Mouse (Mus musculus) activated CD4-positive, CD25-positive, alpha-beta regulatory T cell, adult 4 months (primary cell): ENCODE results near the gene Mindy4b-ps. TPM values are rescaled to one million over a fixed set of nuclear protein-coding genes. Genes with fewer than 3 reads are reported as not detected.
"Not testable (repeated sequence)": the region's sequence is repeated elsewhere in the genome, so short reads cannot be mapped to it uniquely, and the experiment has no call there.

Source experiments
- ATAC-seq: one replicate; pipeline ENCODE4 v1.8.0; 2017
- polyA plus RNA-seq, 2 experiments: library from polyadenylated mRNA; unstranded; fragments of 100-300 nt; shearing (Covaris generic); gene quantifications; one replicate each; pipeline ENCODE4 v1.2.1; 2017

The Mindy4b-ps gene
- not detected for polyA plus RNA-seq

DNA sequence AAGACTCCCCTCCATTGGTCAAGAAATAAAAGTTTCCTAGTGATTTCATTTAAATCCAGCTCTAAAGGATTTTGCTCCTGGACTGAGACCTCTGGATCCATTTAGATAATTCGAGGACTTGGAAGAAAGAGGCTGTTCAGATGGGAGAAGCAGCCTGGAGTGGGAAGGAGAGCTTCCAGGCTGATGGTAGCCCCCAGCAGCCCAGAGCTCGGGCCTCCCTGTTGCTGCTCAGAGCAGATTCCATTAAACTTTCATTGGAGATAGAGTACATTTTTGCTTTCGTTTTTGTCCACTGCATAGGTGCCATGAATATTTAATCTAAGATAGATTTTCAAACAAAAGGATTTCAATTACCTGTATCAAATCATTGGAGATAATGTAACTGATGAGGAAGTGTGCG is at the start of gene Mindy4b-ps:
TSS of gene Mindy4b-ps (minus strand) at position 101 of the 400 bp plus-strand sequence.
- no peak for ATAC-seq

DNA sequence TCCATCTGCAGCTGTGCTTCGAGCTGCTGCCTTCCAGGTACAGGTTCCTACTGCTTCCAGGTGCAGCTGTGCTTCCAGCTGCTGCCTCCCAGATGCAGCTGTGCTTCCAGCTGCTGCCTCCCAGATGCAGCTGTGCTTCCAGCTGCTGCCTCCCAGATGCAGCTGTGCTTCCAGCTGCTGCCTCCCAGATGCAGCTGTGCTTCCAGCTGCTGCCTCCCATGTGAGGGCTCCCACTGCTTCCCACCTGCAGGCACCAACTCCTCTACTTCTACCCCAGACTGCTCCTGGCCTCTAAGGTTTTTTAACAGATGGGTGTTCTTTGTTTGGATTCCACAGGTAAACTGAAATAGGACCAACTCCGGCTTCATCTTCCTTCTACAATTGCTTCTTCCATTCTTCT is 49.8 kb upstream of the Mindy4b-ps start:
- not testable (repeated sequence) for ATAC-seq

DNA sequence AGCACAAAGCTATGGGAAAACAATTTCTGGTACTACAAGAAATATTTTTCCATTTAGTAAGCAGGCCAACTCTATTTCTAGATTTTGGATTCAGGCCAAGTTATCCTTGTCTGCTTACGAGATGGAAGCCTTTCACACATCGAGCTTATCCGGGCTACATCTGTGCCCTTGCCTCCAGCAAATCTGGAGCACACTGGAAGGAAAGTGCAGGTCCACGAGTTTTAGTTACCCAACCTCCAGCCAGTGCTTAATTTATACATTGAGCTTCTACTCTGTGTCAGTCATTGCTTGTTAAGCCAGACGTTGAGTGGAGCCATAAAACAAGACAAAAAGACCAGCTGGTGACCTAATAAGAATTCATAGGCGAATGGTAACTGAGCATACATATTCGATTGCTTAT is 43.6 kb upstream of the Mindy4b-ps start:
- ATAC-seq = no peak

DNA sequence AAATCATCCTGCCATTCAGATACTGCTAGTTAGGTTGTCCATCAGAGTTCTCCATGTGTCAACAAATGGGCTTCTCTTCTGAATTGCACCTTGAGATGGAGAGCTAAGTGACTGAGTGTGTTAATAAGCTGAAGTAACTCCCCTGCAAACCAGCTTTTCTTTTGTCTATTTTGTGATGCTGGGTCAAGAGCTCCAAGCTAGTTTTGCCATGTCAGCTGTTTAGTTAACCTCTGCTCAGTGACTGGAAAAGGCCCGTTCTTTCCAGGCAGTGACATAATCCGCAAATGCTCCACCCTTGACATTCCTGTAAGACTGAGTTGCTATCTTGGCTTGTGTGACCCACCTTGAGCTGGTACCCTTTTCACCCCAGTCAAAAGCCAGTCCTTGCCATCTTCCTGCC is 40.9 kb upstream of the Mindy4b-ps start:
- no peak for ATAC-seq

DNA sequence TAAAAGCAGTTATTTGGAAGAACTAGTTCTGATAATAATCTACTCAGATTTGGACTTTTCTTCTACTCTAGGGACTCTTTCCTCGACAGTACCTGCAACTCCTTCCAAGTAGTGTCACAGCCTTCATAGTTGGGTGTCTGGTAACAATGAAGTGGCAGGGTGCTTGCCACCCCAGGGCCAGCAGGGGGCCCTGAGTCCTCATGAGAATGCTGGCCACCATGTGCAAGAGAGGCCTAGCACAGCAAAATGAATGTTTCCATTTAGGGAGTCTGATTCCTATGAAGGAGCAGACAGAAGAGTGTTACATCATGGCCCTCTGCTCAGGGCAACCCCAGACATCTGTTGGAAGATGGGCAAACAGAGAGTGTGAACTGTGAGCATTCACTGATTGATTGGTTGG is 21.3 kb upstream of the Mindy4b-ps start:
- no peak for ATAC-seq

DNA sequence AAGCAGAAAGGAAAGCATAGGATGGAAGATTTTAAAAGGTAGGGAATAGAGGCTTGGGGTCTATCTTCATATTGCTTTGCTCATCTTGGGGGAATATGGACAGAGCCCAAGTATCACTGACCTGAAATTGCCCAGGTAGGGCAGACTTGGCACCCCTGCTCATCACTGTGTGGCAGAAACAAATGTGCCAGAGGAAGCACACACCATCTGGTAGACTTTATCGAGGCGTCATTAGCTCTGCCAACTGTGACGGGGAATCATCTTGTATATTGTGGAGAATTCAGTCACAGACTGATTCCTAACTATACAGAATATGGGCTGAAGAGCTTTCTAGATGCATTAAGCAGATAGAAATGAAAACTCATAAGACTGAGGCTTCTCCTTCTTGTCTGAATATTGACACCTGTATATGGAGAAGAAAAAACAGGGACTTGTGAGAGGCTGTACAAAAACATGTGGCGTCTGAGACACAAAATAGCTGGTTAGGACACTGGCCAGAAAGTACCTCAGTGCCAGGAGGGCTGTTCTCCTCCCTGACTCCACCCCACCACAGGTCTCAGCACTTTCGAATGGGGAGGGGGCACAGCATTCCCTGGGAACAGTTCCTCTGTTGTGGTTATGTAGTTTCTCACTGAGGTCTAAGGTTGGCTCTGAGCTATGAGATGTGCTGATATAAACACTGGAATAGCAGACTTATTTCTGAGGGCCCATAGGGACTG is 11.5 kb upstream of the Mindy4b-ps start:
- no peak for ATAC-seq

DNA sequence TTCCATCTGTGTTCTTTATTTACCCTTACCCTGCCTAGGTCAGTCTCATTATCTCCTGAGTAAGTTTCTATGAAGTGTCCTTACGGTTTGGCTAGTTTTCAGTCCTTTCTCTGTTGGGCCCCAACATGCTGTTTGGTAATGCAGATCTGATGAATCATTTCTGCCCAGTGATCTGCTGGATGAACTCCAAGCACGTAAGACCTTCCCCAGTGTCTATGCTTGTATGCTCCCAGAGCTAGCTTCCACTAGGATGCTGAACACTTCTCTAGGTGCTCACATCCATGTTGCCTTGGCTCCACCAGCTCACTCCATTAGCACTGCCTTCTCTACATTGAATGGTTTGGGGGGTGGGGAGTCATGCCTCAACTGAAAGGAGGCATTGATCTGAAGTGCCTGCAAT is 10.8 kb upstream of the Mindy4b-ps start:
- no peak for ATAC-seq

DNA sequence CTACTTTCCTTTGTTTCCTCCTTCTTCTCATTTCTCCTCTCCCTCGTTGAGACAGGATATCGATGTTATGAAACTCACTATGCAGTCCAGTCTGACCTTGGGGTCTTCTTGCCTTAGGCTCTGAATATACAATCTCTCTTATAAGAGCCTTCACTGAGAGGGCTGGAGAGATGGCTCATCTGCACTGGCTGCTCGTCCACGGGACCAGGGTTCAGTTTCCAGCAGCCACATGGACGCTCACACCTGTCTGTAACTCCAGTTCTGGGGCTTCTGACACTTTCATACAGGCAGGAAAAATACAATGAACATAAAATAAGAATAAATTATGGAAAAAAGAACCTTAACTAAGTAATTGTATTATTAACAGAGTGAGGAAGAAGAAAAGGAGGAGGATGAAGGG is 9.5 kb upstream of the Mindy4b-ps start:
- ATAC-seq = no peak

DNA sequence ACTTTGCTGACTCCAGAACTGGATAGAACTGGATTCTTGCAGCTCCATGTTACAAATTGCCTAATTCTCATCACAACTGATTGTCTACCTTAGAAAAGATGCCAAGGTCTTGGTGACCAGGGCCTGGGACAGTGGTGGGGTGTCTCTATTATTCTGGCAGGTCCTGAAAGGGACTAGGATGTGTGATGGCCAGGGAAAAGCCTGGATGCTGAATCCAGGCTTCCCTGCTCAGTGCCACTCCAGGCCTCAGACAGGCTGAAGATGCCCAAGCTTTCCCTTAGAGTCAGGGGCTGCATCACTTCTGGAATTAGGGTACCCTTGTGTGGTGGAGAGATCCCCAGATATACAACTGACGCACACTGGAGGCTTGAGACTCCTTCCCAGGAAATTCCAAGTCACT is 7.8 kb upstream of the Mindy4b-ps start:
- ATAC-seq = no peak

DNA sequence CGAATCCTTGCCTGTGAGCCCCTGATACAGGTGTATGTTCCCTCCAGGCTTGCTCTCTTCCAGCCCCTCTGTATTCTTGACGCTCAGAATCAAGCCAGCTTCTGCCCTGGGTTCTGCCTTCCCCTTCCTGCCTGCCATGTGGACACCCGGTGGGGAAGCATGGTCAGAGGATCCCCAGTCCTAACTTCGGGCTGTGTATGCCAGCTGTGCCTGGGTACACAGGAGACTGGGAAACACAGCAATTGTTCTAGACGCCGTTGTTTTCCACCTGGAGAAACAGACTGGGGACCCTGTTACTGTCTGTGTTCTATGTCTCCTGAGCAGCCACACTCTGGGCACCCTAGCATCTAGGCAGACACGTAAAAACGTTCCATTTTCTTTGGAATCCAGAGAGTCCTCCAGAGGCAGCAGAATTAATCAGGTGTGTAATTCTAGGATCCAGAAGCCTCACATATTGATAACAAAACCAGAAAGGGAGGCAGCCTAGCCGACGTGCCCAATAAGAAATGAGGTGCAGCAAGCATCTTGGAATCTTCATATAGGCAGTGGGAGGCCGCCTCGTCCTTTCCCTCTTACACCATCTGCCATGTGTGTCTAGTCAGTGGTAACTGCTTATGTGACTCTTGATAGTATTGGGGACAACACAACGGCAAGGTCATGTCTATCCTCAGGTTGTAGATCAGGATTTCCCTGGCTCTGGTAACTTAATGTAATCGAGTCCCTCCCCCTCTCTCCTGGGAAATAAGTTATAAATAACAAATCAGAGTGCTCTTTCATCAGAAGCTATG is 6.4 kb upstream of the Mindy4b-ps start:
- no peak for ATAC-seq

DNA sequence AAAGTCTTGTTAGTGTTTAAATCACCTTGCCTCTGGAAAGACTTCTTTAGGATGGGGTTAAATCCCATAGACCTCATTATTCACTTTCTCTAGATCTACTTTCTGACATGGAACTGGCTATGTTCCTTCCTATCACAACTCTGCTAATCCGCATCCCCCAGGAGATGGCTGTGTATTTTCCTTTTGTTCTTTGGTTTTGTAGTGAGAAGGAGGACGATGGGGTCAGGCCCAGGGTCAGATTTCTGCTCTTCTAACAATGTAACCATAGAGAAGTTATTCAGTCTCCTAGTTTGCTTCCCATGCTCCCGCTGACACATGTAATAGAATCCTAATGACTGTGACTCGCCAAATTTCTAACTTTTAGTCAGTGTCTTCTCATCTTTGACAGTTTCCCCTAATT is 4.2 kb upstream of the Mindy4b-ps start:
- ATAC-seq = no peak

DNA sequence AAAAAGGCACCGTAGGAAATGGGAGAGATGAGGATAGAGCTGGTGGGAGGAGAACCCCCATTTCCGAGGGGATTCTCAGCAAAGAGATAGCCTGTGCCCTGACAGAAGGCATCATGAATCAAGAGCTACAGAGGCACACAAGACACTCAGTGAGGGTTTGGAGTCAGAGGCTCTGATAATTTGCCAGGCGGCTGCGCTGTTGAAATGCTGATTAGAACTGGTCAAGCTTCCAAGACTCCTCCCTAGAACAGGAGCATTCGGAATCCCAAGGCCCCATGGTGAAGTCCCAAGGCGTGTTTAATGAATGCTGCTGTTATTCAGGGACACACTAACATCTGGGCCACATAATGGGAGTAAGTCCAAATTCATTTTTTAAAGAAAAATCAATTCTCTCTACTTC is 4.8 kb downstream of the Mindy4b-ps start:
- no peak for ATAC-seq

DNA sequence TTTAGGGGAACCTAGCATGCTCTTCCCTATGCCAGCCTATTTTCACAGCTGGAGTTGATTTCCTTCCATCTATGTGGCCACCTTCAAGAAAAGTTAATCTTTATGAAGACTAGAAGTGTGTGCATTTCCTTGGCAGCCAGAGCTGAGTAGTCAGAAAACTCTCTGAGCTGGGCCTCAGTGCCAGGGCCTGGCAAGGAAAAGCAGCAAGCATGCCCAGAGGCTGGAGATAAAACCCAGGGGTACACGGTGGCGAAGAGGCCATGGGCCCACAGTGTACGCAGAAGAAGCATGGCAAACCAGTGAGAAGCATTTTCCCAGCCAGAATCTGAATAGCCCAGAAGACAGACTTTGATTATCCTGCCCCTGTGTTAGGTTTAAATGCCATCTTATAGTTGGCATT is 7.9 kb downstream of the Mindy4b-ps start:
- ATAC-seq = no peak

DNA sequence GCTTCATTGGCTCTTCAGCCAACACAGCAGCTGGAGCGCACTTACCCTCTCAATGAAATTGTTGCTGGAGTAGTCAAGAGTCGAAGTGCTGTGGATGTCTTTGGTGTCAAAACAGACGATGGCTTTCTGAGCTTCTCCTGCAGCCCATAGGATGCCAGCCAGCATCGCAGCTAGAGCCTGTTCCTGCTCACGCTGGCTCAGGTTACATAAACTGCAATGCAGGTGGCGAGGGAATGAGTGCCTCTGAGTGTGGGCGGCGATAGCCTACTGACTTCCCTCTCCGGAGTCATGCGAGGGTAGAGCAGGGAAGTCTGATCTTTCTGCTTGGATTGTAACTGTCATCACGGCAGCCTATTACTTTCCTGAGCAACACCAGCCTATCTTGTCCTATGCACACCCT is 11.8 kb downstream of the Mindy4b-ps start:
- ATAC-seq = no peak

DNA sequence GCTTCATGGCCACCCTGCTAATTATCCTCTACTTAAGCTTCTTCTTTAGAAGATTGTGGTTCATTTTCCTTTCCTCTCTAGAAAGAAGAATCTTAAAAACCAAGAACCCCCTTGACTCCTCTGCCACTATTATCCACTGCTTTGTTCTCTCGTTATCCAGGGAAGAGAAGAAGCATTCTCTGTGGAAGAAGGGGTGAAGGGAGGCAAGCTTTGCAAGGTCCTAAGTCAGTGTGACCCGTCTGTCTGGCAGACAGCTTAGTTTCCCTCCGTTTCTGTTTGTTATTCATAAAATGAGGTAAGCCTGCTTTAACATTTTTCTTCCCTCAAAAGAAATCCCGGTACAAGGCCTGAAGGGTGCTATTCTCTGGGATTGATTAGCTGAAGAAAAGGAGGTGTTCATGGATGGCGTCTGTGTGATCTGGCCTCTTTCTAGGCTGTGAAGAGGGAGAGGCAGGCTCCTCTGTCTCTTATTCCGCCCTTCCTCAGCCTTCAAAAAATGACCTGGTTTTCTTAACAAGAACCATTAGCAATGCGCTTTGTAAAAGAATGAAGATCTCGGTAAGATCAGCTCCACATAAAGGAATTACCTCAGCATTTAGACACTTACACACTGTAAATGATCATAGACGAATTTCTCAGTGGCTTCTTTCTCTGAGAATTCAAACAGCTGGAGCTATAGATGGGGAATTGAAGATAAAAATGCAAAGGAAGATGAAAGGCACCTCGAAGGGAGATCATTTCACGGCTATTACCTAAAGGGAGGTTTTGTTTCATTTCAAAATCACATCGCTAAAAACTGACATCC is 12.8 kb downstream of the Mindy4b-ps start:
- ATAC-seq = no peak

DNA sequence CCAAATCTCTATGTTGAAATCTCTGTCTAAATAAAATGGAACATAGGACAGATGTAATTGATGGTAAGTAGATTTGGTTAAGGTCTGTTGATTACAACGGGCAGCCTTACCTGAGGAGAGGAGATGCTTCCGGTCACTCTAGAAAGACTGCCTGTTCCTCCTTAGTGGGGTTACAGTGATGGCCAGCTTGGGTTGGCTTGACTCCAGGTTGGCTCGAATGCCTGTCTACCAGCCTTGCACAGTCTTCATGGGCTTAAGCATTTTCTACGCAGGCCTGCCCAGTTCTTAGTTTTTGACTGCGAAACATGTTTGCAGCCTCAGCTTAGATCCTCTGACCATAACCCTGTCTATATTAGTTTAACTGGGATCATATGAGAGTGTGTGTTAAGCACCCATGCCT is 13.5 kb downstream of the Mindy4b-ps start:
- ATAC-seq = no peak

DNA sequence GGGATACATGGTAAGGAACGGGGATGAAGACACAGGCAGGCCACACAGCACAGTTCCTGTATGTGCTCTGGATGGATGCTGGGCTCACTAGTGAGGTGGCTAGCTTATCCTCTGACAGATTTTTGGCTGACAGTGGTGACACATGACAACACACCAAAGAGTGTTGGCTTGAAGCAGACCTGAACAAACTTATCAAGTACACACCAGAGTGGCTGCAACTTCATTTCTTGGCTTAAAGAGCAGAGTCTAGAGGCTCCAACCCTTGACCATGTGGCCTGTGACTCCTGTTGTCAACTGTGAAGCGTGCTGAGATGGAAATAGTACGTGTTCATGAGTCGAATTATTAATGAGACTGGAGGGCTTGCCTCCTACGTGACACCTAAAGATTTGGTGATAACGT is 17.4 kb downstream of the Mindy4b-ps start:
- no peak for ATAC-seq

DNA sequence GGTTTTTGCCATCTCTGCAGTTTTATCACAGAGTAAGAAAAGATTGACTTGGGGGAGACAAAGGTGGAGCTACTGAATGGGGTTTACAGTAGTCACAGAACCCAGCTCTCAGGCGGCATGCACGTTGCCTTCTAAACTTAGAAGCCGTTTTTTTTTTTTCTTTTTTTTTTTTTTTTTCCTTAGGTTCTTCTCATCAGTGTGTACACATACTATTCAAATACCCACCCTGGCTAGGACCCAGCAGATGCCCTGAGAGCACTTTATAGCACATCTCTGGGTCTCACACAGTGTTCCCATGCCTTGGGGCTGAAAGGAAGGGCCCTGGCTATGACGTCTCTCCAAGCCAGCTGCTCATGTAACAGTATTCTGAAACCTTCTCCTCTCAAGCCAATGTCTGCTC is 23.4 kb downstream of the Mindy4b-ps start:
- no peak for ATAC-seq

DNA sequence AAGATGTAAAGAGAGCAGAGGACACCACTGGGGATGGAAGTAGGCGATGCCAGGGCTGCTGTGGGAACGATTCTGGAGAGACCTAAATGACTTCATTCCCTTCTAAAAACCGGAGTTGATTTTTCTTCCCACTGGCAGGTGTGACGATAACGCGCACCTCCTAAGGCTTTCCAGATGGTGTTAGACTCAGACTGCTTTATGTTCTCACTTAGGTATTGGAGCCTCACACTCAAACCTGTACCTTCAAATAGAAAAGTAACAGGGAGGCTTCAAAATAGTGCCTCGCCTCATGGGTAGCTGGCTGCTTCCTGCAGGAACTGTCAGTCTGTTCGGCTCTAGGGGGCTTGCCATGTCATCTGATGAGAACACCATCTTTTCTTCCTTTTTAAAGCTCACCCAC is 23.9 kb downstream of the Mindy4b-ps start:
- ATAC-seq = no peak

DNA sequence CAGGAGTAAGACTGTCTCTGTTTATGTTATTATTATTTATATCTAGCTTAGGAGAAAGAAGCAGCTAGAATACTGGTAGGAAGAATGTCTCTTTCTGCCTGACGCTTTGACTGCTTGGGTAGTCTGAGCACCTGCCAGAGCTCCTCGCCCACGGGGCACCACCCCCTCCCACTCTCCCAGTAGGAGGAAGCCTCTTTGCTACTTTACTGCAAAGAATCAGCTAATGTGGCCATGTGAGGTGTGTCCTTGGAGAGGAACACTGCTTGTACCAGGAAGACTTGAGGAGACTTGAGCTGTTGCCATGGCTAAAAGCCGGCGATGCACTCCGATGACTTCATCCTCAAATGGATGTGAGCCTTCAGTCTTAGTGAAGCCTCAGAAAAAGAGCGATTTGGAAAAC is 32.6 kb downstream of the Mindy4b-ps start:
- no peak for ATAC-seq

DNA sequence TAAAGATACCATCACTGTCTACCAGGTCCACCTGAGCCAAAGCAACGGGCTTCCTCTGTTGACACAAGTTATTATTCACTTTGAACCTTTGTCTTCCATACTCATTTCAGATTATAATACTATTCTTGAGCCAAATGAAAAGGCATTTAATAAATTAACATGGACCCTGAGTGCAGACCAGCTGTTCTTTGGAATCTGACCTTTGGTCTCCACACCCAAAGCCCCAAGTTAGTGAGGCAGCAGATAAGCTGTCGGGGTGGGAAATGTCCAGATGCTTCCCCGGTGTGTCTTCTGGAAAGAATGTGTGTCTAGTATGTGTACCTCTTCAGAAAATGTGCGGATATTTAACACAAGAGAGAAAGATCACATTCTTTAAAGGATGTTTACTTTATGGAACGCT is 33.1 kb downstream of the Mindy4b-ps start:
- ATAC-seq = no peak

DNA sequence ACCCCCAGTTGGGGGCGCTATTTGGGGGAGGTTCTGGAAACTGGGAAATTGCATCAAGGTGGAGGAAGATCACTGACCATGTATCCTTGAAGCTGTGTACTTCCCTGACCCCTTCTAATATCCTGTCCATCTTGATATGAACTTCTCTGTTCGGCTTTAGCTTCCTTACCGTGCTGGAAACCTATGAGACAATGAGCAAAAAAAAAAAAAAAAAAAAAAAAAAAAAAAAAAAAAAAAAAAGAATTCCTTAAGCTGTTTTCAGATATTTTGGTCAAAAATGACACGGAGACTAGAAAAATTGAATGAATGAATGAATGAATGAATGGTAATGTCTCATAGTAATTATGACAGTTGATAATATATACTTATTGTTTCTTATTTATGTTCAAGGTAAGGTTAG is 35.6 kb downstream of the Mindy4b-ps start:
- ATAC-seq = no peak

DNA sequence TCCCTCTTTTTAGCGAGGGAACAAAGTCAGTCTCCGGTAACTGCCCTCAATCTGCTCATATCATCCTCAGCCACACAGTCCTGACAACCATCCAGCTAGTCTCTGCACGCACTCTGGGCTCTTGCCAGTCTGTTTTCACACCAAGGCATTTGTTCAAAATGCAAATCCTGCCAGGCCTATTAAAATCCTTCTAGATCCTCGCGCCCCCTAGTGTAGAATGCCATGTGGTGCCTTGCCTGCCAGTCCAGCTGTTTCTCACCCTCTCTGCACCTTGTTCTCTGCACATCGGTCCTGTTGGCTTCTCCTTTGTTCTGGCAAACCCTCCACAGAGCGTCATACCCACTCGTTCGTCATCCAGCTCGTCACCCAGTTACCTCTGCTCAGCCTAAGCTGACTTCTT is 36.2 kb downstream of the Mindy4b-ps start:
- ATAC-seq = no peak
